Mouse (Mus musculus) lung, postnatal 4 days (tissue): ENCODE data around the gene Rab7.
"Not testable (repeated sequence)": the region's sequence is repeated elsewhere in the genome, so short reads cannot be mapped to it uniquely, and the experiment has no call there.

Experiments used
- DNase-seq, 2 experiments: peaks; one replicate each; pipeline ENCODE4 v3.0.0; 2021

Gene Rab7

GRCm38 (mm10) chr6:87997706-87998265, 47.3 kb downstream of the Rab7 start:
- peak; percentile 65 to 79 for DNase-seq

- DNase-seq = no peak
Observed at GRCm38 (mm10) chr6:87996606-87997005, 48.5 kb downstream of the Rab7 start.

GRCm38 (mm10) chr6:87995519-87995918, 49.6 kb downstream of the Rab7 start:
- no peak for DNase-seq

- DNase-seq = peak; percentile 14 to 38
Observed at GRCm38 (mm10) chr6:87993790-87994571, 51.1 kb downstream of the Rab7 start.

- peak; percentile 46 to 51 for DNase-seq
Observed at GRCm38 (mm10) chr6:87992733-87993132, 52.3 kb downstream of the Rab7 start.

GRCm38 (mm10) chr6:87991886-87992285, 53.2 kb downstream of the Rab7 start:
- no peak for DNase-seq

GRCm38 (mm10) chr6:87991216-87991615, 53.9 kb downstream of the Rab7 start:
- DNase-seq = no peak

- no peak for DNase-seq
Observed at GRCm38 (mm10) chr6:87982506-87982905, 62.6 kb downstream of the Rab7 start.

- DNase-seq = peak; percentile 83 to 86
Observed at GRCm38 (mm10) chr6:87981547-87982256, 63.4 kb downstream of the Rab7 start, which contains the start of gene H1fx. TSS of gene H1fx (minus strand) at chr6:87981637.

GRCm38 (mm10) chr6:87981030-87981485, 64.0 kb downstream of the Rab7 start:
- peak in 1 of 2 experiments; percentile 41 for DNase-seq

- peak; percentile 85 to 92 for DNase-seq
Observed at GRCm38 (mm10) chr6:87980374-87981029, 64.6 kb downstream of the Rab7 start.

- DNase-seq = peak in 1 of 2 experiments; percentile 14
Observed at GRCm38 (mm10) chr6:87979728-87980127, 65.3 kb downstream of the Rab7 start.

GRCm38 (mm10) chr6:87970041-87970440, 75.0 kb downstream of the Rab7 start:
- DNase-seq = peak in 1 of 2 experiments; percentile 11

GRCm38 (mm10) chr6:87962457-87962856, 82.6 kb downstream of the Rab7 start:
- not testable (repeated sequence) for DNase-seq
